Mouse (Mus musculus) limb, embryonic 11.5 days (tissue): ENCODE data around the gene Hes2. TPM values are rescaled to one million over a fixed set of nuclear protein-coding genes. Genes with fewer than 3 reads are reported as not detected.
A peak's percentile ranks its signal among the peaks of the same experiment; 100 is the strongest.

Experiments used
- ATAC-seq: fragments of 200-750 bp; cut with Nextera tagmentation; 2 replicates; pipeline ENCODE4 v1.8.0; 2017; ENCODE audit warnings: low read depth; ENCODE audit not compliant: insufficient number of reproducible peaks, low FRiP score, low TSS enrichment
- DNase-seq: peaks from one replicate; pipeline ENCODE4 v3.0.0-alpha.2; 2015; ENCODE audit warnings: low spot score
- H3K27ac ChIP-seq: fragments of 300-500 bp; sonication (generic); replicated peaks from 2 replicates; pipeline ENCODE4 v1.5.1; 2014; ENCODE audit warnings: low read depth, mild to moderate bottlenecking, low read length
- H3K27me3 ChIP-seq: fragments of 300-500 bp; sonication (generic); 2 replicates; pipeline ENCODE4 v1.6.1; 2014; ENCODE audit warnings: mild to moderate bottlenecking, low read length, mixed read lengths; ENCODE audit not compliant: control insufficient read depth, insufficient read depth
- H3K36me3 ChIP-seq: fragments of 300-500 bp; sonication (generic); 2 replicates; pipeline ENCODE4 v1.6.1; 2014; ENCODE audit warnings: mild to moderate bottlenecking, low read length, moderate library complexity, mixed read lengths; ENCODE audit not compliant: control insufficient read depth, insufficient read depth
- H3K4me1 ChIP-seq: fragments of 300-500 bp; sonication (generic); 2 replicates; pipeline ENCODE4 v1.6.1; 2014; ENCODE audit warnings: low read length, mixed read lengths; ENCODE audit not compliant: control insufficient read depth, insufficient read depth
- H3K4me2 ChIP-seq: fragments of 300-500 bp; sonication (generic); 2 replicates; pipeline ENCODE4 v1.6.1; 2014; ENCODE audit warnings: low read depth, mild to moderate bottlenecking, moderate library complexity; ENCODE audit not compliant: severe bottlenecking
- H3K4me3 ChIP-seq: fragments of 300-500 bp; sonication (generic); 2 replicates; pipeline ENCODE4 v1.5.1; 2014; ENCODE audit warnings: low read depth, low read length
- H3K9ac ChIP-seq: fragments of 300-500 bp; sonication (generic); 2 replicates; pipeline ENCODE4 v1.6.1; 2014; ENCODE audit warnings: mild to moderate bottlenecking, low read length
- H3K9me3 ChIP-seq: fragments of 300-500 bp; sonication (generic); 2 replicates; pipeline ENCODE4 v1.6.1; 2016; ENCODE audit warnings: low read length; ENCODE audit not compliant: control insufficient read depth
- WGBS: fragments of 180-500 bp; shearing (Covaris S2); extraction: QIAGEN DNeasy Blood & Tissue Kit; methylation state at CpG from one replicate; pipeline ENCODE4 v1.1.7; 2014; 5-methylcytosine and 5-hydroxymethylcytosine counted together
- polyA plus RNA-seq: library from polyadenylated mRNA; unstranded; fragments of >200 nt; fragmentation: Nextera tagmentation; extraction: Ambion mirVana; gene quantifications from 2 replicates; pipeline ENCODE4 v1.2.1, GENCODE M21; 2014

Hes2 gene
- polyA plus RNA-seq, 1 experiment from 2014 or later = not detected

GRCm38 (mm10) chr4:152173956-152174355 lies 15.3 kb downstream of the Hes2 start:
- no peak overlapping the region for H3K9ac ChIP-seq
- WGBS = 83% methylated on average over 9 of the region's 9 CpGs
- DNase-seq (no peak), ATAC-seq (no peak)
- no peaks in the 10 kb centered on the region for H3K9me3 ChIP-seq
- H3K27me3 ChIP-seq = peaks cover 5% of the 10 kb centered on the region; the same call in 1 of the 2 replicates
- no peaks in the 10 kb centered on the region for H3K36me3 ChIP-seq
- H3K4me1 ChIP-seq = no peaks in the 10 kb centered on the region
- no peak overlapping the region for H3K27ac ChIP-seq
- H3K4me3 ChIP-seq = no peak overlapping the region
- no peak overlapping the region for H3K4me2 ChIP-seq

DNA sequence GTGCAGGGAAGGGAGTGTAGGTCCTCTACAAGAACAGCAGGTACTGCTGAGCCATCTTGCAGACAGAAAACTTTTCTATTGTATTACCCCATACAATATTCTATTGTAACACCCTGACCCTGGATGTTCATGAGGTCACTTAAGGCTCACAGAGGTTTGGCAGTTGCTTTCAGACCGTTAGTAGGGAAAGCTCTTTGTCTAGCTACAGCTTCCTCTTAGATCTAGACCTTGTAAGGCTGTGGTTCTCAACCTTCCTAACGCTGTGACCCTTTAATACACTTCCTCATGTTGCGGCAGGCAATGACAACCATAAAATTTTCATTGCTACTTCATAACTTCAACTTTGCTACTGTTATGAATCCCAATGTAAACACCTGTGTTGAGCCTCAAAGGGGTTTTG lies 18.0 kb downstream of the Hes2 start:
- H3K4me1 ChIP-seq = no peaks in the 10 kb centered on the region
- H3K27me3 ChIP-seq = peaks cover 12% of the 10 kb centered on the region; the same call in 1 of the 2 replicates
- no peaks in the 10 kb centered on the region for H3K9me3 ChIP-seq
- ATAC-seq (no peak), DNase-seq (no peak)
- H3K36me3 ChIP-seq = no peaks in the 10 kb centered on the region
- H3K27ac ChIP-seq = no peak overlapping the region
- no peak overlapping the region for H3K9ac ChIP-seq
- 80% methylated on average over 3 of the region's 3 CpGs for WGBS
- H3K4me2 ChIP-seq = no peak overlapping the region
- H3K4me3 ChIP-seq = no peak overlapping the region

DNA sequence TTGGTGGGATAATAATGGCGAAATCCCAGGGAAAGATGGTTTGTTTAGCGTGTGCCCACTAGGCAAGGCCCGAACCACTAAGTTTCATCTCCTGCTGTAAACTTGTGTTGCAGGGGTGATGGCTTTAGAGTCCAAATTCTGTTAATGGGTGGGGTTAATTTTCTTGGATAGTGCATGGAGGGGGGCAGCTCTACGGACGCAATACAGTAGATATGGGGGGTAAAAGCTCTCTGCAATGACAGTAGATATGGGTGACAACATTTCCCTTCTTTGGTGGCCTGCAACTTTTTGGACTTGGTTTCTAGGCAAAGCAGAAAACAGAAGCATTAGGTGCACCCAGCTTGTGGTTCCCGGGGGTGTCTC lies 18.5 kb downstream of the Hes2 start:
- WGBS = 71% methylated on average over 6 of the region's 6 CpGs
- no peaks in the 10 kb centered on the region for H3K4me1 ChIP-seq
- H3K27me3 ChIP-seq = peaks cover 12% of the 10 kb centered on the region; the same call in 1 of the 2 replicates
- H3K4me2 ChIP-seq = peak overlapping the region; percentile 99
- H3K36me3 ChIP-seq = no peaks in the 10 kb centered on the region
- DNase-seq (no peak), ATAC-seq (no peak)
- peak overlapping the region; percentile 82 for H3K9ac ChIP-seq
- peak overlapping the region; percentile 58 for H3K4me3 ChIP-seq
- no peak overlapping the region for H3K27ac ChIP-seq
- no peaks in the 10 kb centered on the region for H3K9me3 ChIP-seq

GRCm38 (mm10) chr4:152177537-152178343 lies 19.1 kb downstream of the Hes2 start, which contains the start of gene Acot7:
Acot7 (plus strand) TSS chr4:152178134.
- H3K4me3 ChIP-seq = peak within 1 kb of the TSS; percentile 58
- peak within 1 kb of the TSS; percentile 82 for H3K9ac ChIP-seq
- ATAC-seq = peak; percentile 94
- H3K27ac ChIP-seq = peak within 1 kb of the TSS; percentile 30; the same call in 1 of the 2 replicates
- peak within 1 kb of the TSS; percentile 99 for H3K4me2 ChIP-seq
- H3K27me3 ChIP-seq = peaks cover 12% of the 10 kb centered on the region; the same call in 1 of the 2 replicates
- no peaks in the 10 kb centered on the region for H3K9me3 ChIP-seq
- no peaks in the 10 kb centered on the region for H3K36me3 ChIP-seq
- no peaks in the 10 kb centered on the region for H3K4me1 ChIP-seq
- 0% methylated on average over 64 of the region's 108 CpGs for WGBS
- DNase-seq = peak; percentile 92

GRCm38 (mm10) chr4:152178344-152178864 lies 19.7 kb downstream of the Hes2 start:
- DNase-seq = no peak
- H3K4me1 ChIP-seq = no peaks in the 10 kb centered on the region
- peak overlapping the region; percentile 99 for H3K4me2 ChIP-seq
- H3K27me3 ChIP-seq = peaks cover 12% of the 10 kb centered on the region; the same call in 1 of the 2 replicates
- H3K36me3 ChIP-seq = no peaks in the 10 kb centered on the region
- H3K4me3 ChIP-seq = peak overlapping the region; percentile 58
- WGBS = 2% methylated on average over 35 of the region's 35 CpGs
- H3K27ac ChIP-seq = no peak overlapping the region
- no peaks in the 10 kb centered on the region for H3K9me3 ChIP-seq
- ATAC-seq = peak; percentile 69
- peak overlapping the region; percentile 47 for H3K9ac ChIP-seq

GRCm38 (mm10) chr4:152178916-152179705 lies 20.4 kb downstream of the Hes2 start:
- Histone ChIP-seq H3K9me3 (no peaks in the 10 kb centered on the region), H3K9ac (no peak overlapping the region), H3K4me1 (no peaks in the 10 kb centered on the region), H3K4me3 (peak overlapping the region; percentile 58; the same call in 1 of the 2 replicates), H3K27ac (no peak overlapping the region), H3K4me2 (peak overlapping the region; percentile 99), H3K36me3 (no peaks in the 10 kb centered on the region), H3K27me3 (peaks cover 12% of the 10 kb centered on the region; the same call in 1 of the 2 replicates)
- ATAC-seq (no peak), DNase-seq (no peak)
- 20% methylated on average over 16 of the region's 16 CpGs for WGBS

DNA sequence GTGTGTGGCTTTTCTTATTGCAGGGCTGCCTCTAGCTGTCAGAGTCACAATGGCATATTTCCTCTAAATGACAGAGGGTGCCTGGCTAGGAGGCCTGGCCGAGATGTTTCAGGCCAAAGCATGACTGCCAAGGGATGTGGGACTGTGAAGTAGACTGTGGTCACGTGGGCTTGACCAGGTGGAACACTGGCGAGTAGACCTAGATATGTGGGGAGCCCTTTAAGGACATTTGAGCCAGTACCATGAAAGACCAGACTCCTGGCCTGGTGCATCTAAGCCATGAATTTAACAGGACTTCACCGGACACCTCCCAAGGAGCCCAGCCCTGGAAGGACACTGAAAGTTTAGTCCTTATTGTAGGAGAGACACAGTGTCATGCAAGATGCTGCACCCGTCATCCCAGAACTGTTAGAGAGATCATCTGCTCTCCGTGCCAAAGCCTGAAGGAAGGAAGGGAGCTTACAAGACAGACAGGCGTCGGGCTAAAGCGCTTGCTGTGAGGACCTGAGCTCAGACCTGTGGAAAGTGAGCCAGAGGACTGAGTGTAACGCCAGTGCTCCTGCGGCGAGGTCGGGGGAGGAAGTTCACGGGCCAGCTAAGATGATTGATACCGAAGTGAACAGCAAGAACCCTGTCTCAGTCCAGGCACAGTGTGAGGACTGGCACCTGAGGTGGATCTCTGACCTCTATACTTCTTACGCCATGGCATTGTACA lies 21.4 kb downstream of the Hes2 start:
- H3K4me3 ChIP-seq = no peak overlapping the region
- no peak overlapping the region for H3K4me2 ChIP-seq
- H3K4me1 ChIP-seq = no peaks in the 10 kb centered on the region
- H3K27ac ChIP-seq = no peak overlapping the region
- no peaks in the 10 kb centered on the region for H3K9me3 ChIP-seq
- peaks cover 12% of the 10 kb centered on the region; the same call in 1 of the 2 replicates for H3K27me3 ChIP-seq
- WGBS = 87% methylated on average over 16 of the region's 16 CpGs
- H3K36me3 ChIP-seq = no peaks in the 10 kb centered on the region
- no peak for DNase-seq
- H3K9ac ChIP-seq = no peak overlapping the region
- ATAC-seq = no peak

DNA sequence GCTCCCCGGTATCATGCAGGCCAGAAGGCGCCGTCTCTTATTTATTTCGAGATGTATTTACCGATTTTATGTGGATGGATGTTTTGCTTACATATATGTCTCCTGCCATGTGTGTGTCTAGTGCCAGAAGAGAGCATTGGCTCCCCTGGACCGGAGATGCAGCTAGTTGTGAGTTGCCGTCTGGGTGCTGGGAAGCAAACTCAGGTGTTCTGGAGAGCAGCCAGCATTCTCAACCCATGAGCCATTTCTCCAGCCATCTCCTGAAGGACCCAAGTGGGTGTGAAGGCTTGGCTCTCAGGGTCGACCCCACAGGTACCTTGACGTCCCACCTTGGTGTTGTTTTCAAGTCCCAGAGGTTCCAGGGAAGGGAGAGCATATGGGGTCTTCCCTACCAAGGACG lies 23.5 kb downstream of the Hes2 start:
- peaks cover 13% of the 10 kb centered on the region for H3K4me1 ChIP-seq
- ATAC-seq = no peak
- 82% methylated on average over 10 of the region's 10 CpGs for WGBS
- H3K27ac ChIP-seq = no peak overlapping the region
- no peaks in the 10 kb centered on the region for H3K36me3 ChIP-seq
- H3K9ac ChIP-seq = no peak overlapping the region
- DNase-seq = no peak
- peaks cover 12% of the 10 kb centered on the region; the same call in 1 of the 2 replicates for H3K27me3 ChIP-seq
- H3K4me2 ChIP-seq = no peak overlapping the region
- no peak overlapping the region for H3K4me3 ChIP-seq
- no peaks in the 10 kb centered on the region for H3K9me3 ChIP-seq
